Mouse (Mus musculus) activated CD4-positive, CD25-positive, alpha-beta regulatory T cell, adult 4 months (primary cell): Measurements from ENCODE around the gene Gpr183. TPM values are rescaled to one million over a fixed set of nuclear protein-coding genes. Genes with fewer than 3 reads are reported as not detected.
A peak's percentile ranks its signal among the peaks of the same experiment; 100 is the strongest.

ENCODE experiments used
- ATAC-seq: one replicate; pipeline ENCODE4 v1.8.0; 2017
- polyA plus RNA-seq, 2 experiments: library from polyadenylated mRNA; unstranded; fragments of 100-300 nt; shearing (Covaris generic); gene quantifications; one replicate each; pipeline ENCODE4 v1.2.1; 2017

The Gpr183 gene
- polyA plus RNA-seq, result 100 to 1,000 TPM; 104 to 118 TPM

DNA sequence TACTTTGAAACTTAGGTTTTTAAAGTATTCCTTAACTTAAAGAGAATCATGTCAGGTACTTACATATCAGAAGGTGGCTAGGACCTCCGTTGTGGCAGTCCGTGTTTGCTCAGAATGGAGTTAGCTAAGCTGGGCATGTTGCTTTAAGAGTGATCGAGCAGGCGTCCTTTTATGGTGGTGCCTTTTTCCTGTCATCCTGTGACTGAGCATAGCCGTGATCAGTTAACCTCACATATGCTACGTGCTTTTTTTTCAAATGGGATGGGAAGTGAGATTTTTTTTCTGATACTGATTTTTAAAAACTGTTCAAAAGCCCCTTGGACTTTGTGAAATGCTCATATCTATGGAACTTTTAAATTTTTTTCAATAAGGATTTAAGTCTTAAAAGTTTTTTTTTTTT lies at the start of gene Gpr183:
Gene Gpr183, minus strand, starts transcription at position 206 of the 400 bp plus-strand sequence.
- ATAC-seq, result peak; percentile 71

DNA sequence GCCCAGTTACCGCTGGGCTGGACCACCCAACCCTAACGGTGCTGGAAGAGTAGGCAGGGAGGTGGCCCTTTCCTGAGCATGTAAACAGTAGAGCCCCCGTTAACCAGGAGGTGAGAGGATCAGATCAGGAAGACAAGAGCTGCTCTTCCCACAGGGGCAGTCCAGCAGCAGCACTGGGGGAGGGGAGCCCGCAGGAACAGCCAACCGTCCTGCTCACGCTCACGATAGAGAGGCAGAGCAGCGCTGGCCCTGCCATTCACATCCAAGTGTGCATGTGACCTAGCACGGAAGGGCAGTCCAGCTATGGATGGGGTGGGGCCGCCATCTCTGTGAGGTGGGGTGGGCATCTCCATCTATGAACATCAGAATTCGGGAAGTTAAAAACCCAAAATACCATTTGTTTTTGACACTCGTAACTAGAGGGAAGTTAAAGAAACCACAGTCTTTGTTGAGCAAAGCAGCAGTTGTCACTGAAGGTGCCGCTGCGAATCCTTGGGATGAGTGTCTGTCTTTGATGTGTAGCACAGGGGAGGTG lies 48.5 kb upstream of the Gpr183 start:
- ATAC-seq, result no peak

DNA sequence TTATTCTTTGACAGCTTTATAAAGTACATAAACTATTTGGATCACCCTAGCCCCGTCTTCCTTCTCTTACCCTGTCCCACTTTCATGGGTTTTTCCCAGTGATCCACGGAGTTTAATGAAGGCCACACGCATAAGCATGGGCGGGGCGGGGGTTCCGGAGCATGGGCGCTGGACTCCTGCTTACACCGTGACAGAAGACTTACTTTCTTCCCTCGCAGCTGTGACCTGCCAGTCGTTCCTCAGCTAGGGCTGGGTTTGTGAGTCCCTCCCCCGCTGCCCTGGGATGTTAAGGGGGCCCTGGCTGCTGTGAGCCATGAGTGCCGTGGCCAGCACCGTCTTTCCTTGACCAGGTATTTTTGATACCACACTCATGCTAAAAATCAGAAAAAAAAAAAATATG lies 47.8 kb upstream of the Gpr183 start:
- ATAC-seq, result no peak

DNA sequence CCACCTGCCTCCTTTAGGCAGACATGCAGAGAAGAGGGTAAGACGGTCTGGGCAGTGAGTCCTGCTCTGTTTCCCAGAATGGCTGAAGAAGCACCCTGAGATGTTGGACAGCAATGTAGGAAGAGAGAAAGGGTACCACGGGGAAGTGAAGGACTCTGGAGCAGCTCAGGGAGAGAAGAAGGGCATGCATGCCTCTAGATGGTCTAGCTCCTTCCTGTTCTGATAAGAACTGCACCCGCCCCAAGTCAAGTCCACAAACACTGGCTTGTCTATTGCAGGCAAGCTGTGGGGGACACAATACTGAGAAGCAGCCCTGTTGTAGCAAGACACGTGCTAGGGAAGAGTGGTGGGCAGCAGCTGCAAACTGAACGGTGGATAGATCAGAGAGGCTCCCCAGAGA lies 47.2 kb upstream of the Gpr183 start:
- no peak for ATAC-seq

DNA sequence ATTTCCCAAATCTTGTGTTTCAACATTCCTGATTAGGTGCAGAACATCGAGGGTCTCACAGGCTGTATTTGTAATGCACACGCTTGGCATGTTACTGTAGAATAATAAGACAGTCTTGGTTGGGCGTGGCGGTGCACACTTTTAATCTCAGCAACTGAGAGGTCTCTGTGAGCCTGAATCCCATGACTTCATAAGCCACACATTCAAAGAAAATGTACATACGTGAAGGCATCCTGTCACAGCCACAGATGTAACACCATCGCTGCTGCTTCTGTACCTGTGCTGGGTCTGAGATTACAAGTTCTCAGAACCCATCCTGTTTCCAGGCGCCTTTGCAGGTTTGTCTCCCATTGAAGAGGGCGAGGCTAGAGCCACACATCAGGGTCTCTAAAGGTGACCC lies 46.8 kb upstream of the Gpr183 start:
- ATAC-seq, result peak; percentile 33

DNA sequence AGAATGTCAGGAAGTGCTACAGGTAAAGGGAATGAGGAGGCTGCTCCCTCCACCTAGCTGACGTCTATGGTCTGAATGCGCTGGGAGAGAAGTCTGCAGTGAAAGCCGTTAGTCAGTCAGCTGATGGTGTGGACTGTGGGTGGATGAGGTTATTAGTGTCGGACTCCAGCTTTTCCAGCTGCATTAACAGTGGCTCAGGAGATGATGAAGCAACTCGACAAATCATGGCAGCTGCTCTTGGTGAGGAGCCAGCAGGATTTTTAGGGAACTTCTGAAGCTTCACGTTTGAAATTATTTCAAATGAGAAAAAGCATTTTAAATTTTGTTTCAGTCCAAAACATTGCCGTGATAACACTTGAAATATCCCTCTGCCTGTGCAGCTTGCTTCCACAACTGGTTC lies 45.3 kb upstream of the Gpr183 start:
- no peak for ATAC-seq

DNA sequence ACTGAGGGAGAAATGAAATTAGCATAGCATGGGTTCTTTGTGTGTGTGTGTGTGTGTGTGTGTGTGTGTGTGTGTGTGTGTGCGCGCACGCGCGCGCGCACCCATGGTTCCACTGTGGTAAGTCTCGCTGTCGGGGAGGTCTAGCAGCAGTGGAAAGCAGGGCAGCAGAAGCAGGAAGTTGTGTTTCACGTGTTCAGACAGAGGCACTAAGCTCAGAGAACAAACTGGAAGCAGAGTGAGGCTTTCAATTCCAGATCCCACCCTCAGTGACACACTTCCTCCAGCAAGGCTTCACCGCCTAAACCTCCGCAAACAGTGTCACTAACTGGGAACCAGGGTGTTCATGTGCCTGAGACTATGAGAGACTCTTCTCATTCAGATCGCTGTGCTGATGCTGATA lies 44.5 kb upstream of the Gpr183 start:
- ATAC-seq, result peak; percentile 90

DNA sequence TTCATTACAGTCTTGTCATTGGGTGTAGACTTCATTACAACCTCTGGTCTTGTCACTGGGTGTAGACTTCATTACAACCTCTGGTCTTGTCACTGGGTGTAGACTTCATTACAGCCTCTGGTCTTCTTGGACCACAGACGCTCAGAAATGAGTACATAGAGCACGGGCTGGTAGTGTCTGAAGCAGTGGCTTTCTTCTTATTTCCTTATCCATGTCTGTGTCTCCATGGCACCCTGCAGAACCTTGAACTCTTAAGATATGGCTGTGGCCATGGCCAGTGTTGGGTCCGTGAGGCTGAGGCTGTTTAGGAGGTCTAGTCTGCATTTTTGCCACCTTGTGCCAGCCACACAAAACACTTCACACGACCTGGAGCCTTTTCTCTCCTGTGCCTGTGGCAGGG lies 43.3 kb upstream of the Gpr183 start:
- no peak for ATAC-seq

DNA sequence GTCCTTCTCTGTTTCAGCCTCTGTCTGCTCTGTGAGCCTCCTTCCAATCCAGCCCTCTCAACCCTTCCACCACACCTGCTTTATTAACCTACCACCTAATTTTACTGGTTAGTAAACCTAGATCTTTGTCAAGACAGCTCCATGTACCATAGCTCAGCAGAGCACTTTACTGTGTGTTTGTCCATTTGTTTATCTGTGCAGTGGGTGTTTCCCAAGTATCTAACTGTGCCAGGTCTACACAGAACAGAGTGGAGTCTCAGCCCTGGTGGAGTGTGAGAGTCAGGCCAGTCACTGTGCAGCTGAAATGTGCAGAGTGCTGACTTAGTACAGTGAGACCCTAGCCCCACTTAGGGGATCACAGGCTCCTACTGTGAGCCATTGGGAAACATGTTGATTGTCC lies 38.8 kb upstream of the Gpr183 start:
- no peak for ATAC-seq

DNA sequence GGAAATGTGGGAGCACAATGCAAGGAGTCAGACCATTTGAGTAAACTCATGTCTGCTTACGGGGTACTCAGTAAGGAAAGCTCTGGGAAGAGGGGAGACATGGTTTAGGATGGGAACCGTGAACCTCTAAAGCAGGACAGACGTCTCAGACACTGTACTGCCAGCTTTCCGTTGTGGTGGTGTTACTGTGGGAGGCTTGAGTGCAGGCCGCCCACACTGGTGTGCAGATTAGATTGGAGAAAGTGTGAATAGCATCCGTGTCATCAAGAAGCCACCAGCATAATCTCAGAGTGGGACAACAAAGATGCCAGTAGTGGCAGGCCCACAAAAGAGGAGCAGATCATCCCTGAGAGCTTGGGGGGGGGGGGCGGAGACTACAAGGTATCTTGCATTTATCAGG lies 37.2 kb upstream of the Gpr183 start:
- peak; percentile 25 for ATAC-seq

DNA sequence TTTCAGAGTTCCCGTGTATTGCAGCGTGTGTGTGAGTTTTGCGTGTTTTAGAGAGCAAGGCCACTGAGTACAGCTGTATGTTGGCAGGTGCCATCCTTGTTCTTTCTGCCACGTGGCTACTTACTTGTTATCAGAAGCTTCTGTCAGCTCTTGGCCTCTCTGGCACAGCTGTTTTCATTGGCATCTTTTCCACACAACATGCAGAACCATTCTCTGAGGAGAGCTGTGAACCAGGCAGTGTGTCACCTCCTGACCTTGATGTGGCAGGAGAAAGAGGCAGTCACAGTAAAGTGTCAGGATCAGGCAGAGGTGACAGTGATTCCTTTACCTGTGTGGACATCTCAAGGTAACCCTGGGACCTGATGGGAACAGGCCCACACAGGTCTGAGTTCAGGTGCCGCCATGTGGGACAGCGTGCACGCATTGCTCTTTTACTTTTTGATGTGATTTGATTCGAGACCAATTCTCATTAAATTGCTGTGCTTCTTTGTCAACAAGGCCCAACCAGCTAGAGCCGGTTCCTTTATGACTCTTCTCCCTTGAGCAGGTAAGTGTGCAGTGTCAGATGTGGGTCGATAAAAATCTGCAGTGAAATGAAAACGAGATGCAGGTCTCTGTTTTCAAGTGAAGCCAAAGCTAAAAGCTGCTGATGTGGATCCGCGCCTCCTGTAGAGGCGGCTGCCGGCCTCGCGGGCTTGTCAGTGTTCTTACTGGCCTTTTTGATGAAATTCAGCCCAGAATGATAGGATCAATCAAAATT lies 35.5 kb upstream of the Gpr183 start:
- ATAC-seq, result peak; percentile 66

DNA sequence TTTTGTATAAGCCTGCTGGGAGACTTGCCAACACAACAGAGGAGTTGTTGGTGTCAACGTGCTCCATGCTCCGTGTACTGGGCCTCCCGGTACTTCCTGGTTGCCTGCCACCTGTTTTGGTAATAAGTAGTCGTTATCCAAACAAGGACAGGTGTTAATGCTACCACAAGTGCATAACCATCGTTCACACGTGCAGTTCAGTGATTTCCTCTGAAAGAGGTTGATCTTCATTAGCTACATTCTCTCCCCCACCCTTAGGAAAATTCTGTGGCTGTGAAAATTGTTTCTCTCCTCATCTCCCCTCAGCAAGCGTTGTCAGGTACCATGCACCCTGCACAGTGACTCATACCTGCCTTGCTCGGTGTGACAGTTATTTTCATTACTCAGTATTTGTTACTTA lies 34.5 kb upstream of the Gpr183 start:
- peak; percentile 26 for ATAC-seq

DNA sequence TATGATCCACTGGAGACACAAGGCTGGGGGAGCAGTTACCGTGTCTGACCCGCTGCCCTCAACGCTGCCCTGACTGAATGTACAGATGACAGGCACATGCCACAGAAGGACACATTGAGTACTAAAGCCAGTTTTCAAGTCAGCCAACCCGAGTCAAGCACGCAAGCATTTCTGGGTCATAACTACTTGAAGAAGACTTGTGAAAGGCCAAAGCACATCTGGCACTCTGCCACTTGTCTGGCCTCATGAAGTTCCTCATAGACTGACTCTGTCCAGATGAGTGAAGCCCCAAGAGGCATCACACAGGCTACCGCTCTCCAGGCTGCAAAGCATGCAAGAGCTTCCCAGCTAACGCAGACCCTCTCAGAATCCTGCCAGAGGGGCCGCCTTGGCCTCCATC lies 31.8 kb upstream of the Gpr183 start:
- no peak for ATAC-seq

DNA sequence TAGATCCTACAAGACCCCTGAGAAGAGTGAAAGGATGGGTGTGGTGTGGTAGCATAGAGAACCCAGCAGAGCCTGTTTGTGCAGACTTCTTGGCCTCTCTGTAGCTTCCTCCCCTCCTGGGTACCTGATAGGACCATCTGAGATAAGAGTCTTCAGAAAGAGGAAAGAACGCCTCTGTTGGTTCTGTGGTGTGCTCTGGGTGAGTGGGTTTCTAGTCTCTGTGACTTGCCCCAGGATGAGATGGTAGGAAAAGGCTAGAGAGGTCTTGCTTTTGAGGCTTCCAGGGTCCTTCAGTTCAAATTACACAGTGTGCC lies 30.5 kb upstream of the Gpr183 start:
- no peak for ATAC-seq

DNA sequence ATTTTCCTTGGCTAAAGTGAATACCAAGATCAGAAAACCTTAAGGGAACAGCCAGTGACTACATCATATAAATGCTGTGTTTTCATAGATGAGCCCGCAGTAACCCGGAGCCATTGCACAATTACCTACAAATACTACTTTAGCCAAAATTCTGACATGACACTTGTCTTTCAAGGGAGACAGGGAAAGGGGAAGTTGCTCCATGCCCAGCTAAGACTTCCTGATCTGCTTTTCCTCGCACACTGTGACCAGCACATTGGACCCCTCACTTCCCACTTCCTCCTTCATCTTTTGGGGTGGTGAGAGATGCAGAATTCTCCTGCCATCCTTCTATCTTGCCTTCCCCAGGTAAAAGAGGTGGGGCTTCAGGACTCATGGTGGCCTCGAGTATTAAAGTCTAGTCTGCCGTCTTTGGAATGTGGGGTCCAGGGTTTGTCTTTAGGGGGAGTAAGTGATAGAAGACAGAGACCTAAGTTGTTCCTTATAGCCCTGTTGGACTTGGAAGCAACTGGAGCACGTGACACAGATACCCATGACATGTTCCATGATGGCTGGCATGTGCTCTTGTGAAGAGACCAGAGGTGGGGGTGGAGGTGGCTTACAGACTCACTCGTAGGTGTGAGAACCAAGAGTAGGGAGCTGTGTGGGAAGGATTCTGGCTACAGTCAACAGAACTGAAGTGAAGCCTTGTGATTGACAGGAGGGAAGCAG lies 30.0 kb upstream of the Gpr183 start:
- ATAC-seq, result no peak

DNA sequence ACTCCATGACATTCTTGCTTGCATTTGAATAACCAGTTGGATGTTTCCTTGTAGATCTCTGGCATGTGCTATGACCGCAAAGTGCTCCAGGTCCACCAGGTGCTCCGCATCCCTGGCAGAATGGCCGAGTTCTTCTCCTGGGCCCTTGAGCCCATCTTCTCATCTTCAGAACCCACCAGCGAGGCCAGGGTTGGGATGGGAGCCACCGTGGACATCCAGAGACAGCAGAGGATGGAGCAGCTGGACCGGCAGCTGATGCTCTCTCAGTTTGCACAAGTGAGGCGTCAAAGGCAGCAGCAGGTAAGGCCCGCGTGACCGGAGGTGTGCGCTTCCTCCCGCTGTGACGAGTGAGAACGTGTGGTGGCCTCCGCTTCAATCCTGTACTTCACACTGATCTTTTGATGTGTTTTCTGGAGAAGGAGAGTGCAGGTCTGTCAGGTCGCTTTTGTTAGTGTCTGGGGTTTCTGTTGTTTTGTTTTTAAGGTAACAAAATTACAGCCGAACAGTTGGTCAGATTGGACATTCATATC lies 29.2 kb upstream of the Gpr183 start:
- peak; percentile 32 for ATAC-seq

DNA sequence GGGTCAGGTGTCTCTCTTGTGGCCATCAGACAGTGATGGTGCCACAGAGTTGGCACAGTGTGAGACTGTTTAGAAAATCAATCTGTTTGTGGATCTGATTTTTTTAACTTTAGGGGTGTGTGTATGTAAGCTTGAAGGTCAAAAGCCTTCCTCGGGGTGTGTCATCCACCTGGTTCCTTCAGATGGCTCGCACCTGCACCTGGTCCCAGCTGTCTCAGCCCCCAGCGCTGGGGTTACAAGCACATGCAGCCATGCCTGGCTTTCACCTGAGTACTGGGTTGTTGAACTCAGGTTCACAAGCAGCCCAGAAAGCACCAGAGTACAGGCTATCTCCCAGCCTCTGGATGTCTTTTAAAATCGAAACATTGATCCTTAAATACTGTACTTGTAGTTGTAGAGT lies 28.6 kb upstream of the Gpr183 start:
- ATAC-seq, result no peak

DNA sequence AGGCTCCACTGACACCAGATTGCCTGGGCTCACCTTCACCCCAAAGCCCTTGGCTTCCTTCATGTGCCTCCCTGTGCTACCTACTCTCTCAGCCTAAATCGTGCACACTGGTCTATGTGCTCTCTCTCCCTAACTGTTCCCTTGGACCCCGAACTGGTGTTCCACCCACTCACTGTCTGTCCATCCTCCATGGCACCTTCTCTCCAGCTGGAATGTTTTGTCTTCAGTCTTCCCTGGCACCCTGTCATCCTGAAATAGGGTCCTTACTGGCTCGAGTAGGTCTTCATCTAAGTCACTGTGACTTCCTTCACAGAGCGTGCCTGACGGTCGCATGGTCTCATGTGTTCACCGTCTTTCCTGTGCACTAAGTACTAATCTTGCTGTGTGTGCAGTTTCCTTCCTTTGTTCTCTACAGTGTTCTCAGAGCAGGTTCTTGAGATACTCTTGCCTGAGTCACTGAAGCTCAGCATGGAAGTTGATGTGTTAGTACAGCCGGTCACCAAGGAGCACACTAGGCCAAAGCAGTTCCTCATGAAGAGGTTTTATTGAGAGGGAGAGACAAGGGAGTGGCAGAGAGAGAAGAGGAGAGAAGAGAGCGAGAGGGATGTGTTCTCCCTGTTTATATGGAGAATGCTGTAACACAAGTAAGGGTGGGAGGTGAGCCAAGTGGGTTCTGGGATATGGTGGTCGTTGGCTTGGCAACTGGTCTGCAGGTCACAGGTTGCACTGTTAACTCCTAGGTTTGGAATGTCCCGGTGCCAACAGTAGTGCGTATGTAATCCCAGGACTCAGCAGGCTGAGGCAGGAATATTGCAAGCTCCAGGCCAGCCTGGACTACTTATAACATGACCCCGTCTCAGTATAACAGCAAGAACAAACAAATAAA lies 27.6 kb upstream of the Gpr183 start:
- ATAC-seq, result peak; percentile 80

DNA sequence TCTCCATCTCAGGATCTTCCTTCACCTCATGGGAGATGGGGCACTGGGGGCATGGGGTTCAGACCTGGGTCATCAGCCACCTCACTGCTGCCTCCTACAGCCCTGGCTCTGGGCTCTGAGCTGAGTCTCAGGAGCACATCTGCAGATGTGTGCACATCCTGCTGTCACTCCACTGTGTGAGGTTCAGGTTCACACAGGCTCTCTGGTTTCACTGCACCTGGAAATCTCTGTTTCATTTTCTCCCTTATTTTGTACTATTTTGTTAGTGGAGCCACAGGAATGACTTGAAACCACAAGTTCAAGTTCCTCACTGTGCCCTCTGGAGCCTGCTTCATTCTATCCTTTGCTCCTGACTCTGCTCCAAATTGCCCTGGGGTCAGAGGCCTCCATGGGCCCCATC lies 26.9 kb upstream of the Gpr183 start:
- ATAC-seq, result peak; percentile 26

DNA sequence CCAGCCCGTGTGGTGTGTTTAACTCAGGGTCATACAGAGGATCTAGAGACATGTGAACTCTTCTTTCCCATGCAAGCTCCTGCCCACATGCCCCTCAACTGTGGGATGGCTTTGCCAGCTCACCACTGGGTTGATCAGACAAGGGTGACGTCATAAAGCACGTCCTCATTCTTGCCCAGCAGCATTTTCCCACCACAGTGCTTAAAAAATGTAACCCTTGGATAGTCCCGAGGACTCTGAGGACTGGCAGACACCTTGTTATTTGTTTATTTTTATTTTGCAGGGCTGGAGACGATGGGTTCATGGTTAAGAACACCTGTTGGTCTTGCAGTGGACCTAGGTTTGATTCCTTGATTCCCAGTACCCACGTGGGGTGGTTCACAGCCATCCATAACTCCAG lies 25.9 kb upstream of the Gpr183 start:
- ATAC-seq, result no peak

DNA sequence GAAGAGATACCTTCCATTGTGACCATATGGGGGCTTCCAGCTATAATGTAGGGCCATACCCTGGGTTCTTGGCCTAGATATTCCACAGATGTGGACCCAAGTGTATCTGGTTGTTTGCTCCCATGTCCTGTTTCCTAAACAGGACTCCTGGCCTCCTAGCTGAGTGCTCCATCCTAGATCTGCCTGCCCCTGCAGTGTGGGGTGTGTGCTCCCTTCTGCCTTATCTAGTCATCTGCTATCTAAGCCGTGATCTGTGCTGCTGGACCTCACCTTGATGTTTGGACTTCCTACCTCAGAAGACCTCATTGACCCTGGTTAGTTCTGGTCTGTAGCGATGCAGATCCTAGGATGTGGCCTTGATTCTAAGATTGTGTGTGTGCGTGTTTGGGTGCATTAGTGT lies 24.9 kb upstream of the Gpr183 start:
- ATAC-seq, result no peak

DNA sequence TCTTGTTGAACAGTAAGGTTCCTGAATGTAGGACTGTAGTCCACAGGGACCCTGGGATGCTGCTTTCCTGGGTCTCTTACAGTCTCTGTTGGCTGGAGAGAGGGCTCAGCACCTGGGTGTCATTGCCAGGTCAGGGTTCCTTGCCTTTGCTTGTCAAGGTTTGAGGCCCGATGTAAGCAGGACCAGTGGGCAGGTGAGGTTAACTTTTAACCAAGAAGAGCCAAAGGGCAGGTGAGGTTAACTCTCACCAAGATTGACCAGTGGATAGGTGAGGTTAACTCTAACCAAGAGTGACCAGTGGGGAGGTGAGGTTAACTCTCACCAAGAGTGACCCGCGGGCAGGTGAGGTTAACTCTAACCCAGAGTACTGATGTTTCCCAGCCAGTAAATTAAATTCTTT lies 24.3 kb upstream of the Gpr183 start:
- ATAC-seq, result no peak

DNA sequence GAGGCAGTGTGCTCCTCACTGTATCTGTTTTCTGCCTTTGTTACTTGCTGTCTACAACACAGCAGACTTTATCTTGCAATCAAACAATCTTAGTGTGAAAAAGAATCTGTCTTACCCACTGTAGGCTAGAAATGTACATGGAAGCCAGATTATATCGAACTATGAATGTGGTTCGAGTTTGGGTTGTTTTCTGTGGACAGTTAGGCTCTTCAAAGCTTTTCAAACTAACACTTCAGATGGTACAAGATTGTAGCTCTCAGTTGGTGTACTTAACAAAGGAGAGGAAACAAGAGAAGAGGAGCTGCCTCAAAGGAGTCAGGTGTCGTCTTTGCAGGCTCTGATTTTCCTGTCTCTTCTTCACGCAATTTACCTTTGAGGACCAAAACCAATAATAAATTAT lies 22.7 kb upstream of the Gpr183 start:
- no peak for ATAC-seq
